Mouse (Mus musculus) lung, embryonic 14.5 days (tissue): ENCODE data around the gene Slc25a13. TPM values are rescaled to one million over a fixed set of nuclear protein-coding genes. Genes with fewer than 3 reads are reported as not detected.

ENCODE experiments used
- ATAC-seq: fragments of 200-750 bp; cut with Nextera tagmentation; 2 replicates; pipeline ENCODE4 v1.8.0; 2017; ENCODE audit warnings: mild to moderate bottlenecking, moderate TSS enrichment, moderate library complexity; ENCODE audit not compliant: insufficient read depth
- DNase-seq: peaks from one replicate; pipeline ENCODE4 v3.0.0-alpha.2; 2015
- H3K27ac ChIP-seq: fragments of 300-500 bp; sonication (generic); 2 replicates; pipeline ENCODE4 v1.5.1; 2014; ENCODE audit warnings: low read depth, mild to moderate bottlenecking, moderate library complexity
- H3K27me3 ChIP-seq: fragments of 300-500 bp; sonication (generic); 2 replicates; pipeline ENCODE4 v1.6.1; 2014; ENCODE audit warnings: low read length, control low read depth; ENCODE audit not compliant: insufficient read depth
- H3K36me3 ChIP-seq: fragments of 300-500 bp; sonication (generic); 2 replicates; pipeline ENCODE4 v1.6.1; 2014; ENCODE audit warnings: control low read depth; ENCODE audit not compliant: insufficient read depth
- H3K4me1 ChIP-seq: fragments of 300-500 bp; sonication (generic); 2 replicates; pipeline ENCODE4 v1.6.1; 2014; ENCODE audit warnings: antibody characterized with exemption, control low read depth; ENCODE audit not compliant: insufficient read depth
- H3K4me2 ChIP-seq: fragments of 300-500 bp; sonication (generic); 2 replicates; pipeline ENCODE4 v1.6.1; 2014; ENCODE audit warnings: mild to moderate bottlenecking
- H3K4me3 ChIP-seq: fragments of 300-500 bp; sonication (generic); 2 replicates; pipeline ENCODE4 v1.5.1; 2014; ENCODE audit warnings: low read depth, low read length
- H3K9ac ChIP-seq: fragments of 300-500 bp; sonication (generic); 2 replicates; pipeline ENCODE4 v1.6.1; 2014
- H3K9me3 ChIP-seq: fragments of 300-500 bp; sonication (generic); 2 replicates; pipeline ENCODE4 v1.6.1; 2016; ENCODE audit warnings: low read depth, low read length, control low read depth
- CTCF ChIP-seq: IDR thresholded peaks from 2 replicates; pipeline ENCODE4 v1.5.1; 2016; ENCODE audit warnings: antibody characterized with exemption, low read depth
- whole genome bisulfite sequencing: fragments of 180-500 bp; shearing (Covaris S2); extraction: QIAGEN DNeasy Blood & Tissue Kit; methylation state at CpG from one replicate; pipeline ENCODE4 v1.1.7; 2014; 5-methylcytosine and 5-hydroxymethylcytosine counted together
- polyA plus RNA-seq: library from polyadenylated mRNA; unstranded; fragments of >200 nt; fragmentation: Nextera tagmentation; extraction: Ambion mirVana; gene quantifications from 2 replicates; pipeline ENCODE4 v1.2.1, GENCODE M21; 2014

Gene Slc25a13
- polyA plus RNA-seq, 1 experiment from 2014 or later, result 33.6 TPM

DNA sequence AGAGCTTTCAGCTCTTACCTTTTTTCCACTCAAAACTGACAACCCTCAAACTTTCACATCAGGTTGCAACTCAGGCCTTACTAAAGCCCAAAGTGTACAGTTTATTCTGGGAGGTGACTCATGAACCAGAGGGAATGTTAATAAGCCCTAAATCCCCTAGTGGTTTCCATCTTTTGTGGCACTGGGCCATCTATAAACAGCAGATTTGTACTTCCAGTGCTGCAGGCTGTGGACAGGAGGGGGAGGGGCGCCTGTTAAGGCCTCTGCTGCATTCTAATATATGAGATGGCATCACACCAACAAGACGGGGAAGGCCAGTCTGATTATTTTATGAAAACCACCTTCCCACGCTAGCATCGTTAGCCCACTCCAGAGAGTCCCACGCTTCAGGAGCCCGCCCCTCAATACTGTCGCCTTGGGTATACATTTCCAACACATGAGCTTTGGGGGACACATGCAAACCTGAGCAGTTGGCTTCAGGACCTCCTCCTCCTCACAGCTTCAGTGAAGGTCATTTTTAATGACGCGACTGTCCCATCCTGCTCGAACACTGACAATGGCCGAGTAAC, 48.3 kb downstream of the Slc25a13 start:
- Histone ChIP-seq H3K36me3 (no peaks in the 10 kb centered on the region), H3K4me3 (no peak overlapping the region), H3K9ac (no peak overlapping the region), H3K9me3 (no peaks in the 10 kb centered on the region), H3K4me2 (no peak overlapping the region), H3K27ac (0 out of 2 replicates have a peak overlapping the region, but pooled peaks have one; percentile 1), H3K27me3 (no peaks in the 10 kb centered on the region), H3K4me1 (no peaks in the 10 kb centered on the region)
- ATAC-seq, result peak; percentile 80
- peak; percentile 21; the same call in 1 of the 2 replicates for TF ChIP-seq CTCF
- 55% methylated on average over 11 of the region's 11 CpGs for WGBS
- peak; percentile 81 for DNase-seq

DNA sequence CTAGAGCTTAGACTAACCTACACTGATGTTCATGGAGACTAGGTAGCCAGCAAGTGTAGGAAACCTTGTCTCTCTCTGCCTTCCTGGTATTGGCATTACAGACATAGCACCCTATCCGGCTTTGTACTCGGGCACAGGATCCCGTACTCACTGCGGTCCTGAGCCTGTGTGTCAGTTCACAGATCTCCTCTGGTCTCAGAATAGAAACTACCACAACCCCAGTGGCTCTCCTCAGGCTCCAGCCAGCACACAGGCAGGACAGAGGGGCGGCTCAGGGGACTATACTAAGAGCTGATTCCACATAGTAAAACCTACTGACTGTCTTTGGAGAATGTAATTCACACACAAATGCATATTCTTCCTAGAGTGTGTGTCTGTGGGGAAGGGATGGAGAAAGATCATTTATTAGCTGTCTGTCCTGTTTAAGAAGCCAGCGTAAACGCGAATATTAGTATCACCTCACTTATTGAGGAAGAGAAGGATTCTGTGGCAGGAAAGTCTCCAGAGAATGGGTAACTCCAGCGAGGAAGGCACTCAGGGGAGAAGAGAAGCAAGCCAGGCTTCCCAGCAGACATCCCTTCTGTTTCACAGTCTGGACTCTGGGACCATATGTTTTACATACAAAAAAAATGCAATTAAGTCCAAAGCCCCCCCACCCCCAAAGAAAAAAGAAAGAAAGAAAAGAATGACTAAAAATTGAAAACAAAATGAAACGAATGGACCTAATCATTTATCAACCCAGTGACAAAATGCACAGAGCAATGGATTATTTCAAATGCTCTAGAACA, 49.4 kb downstream of the Slc25a13 start:
- ATAC-seq, result no peak
- Histone ChIP-seq H3K4me3 (no peak overlapping the region), H3K4me2 (no peak overlapping the region), H3K9ac (no peak overlapping the region), H3K9me3 (no peaks in the 10 kb centered on the region), H3K4me1 (no peaks in the 10 kb centered on the region), H3K36me3 (no peaks in the 10 kb centered on the region), H3K27me3 (no peaks in the 10 kb centered on the region), H3K27ac (no peak overlapping the region)
- no peak for DNase-seq
- TF ChIP-seq CTCF, result no peak
- WGBS, result 86% methylated on average over 10 of the region's 10 CpGs

DNA sequence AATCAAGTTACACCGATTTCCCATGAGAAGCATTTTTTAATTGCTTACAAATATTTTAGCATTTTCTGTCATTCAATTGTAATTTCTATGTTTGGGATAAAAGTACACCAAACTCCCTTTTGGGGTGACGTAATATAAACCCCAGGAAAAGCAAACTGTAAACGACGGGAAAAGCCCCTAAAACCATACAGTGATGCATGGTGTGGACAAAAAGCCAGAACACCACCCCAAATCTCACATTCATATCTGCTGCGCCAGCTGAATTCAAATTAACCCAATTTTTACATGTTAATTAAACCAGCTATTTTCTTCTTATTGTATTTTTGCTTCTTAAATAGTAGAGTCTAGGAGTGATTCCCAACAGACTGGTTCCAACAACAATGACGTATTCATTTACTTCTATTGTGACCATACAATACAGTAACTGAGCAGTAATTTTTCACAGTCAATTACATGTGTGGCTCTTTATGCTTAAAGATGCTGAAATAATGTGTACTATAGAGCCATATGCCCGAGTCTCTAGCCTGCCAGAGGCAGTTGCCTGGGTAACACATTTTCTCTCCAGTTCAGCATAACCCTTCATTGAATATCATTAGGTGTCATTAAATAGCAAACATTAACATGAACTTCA, 53.9 kb downstream of the Slc25a13 start:
- ATAC-seq (no peak), DNase-seq (no peak)
- no peak overlapping the region for H3K4me3 ChIP-seq
- H3K9ac ChIP-seq, result no peak overlapping the region
- H3K4me2 ChIP-seq, result no peak overlapping the region
- 84% methylated on average over 7 of the region's 7 CpGs for WGBS
- no peaks in the 10 kb centered on the region for H3K36me3 ChIP-seq
- no peaks in the 10 kb centered on the region for H3K27me3 ChIP-seq
- H3K4me1 ChIP-seq, result no peaks in the 10 kb centered on the region
- H3K27ac ChIP-seq, result no peak overlapping the region
- H3K9me3 ChIP-seq, result no peaks in the 10 kb centered on the region
- TF ChIP-seq CTCF, result no peak

DNA sequence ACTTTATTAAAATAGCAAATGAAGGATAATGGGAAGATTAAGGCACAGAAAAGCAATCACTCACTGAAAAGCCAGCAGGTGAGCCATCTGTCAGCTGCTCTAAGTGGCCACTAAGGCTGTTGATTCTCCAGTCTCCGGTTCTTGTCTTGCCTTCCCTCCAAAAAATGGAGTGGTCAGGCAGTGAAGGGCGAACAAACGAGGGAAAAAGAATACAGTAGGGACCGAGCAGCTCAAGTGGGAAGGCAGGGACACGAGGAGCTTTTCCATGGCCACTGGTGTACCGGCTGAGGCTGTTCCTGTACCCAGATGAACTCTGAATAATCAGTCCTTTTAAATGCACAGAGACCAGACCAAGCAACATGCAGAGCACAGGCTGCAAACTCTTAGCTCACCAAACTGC, 54.8 kb downstream of the Slc25a13 start:
- Histone ChIP-seq H3K27ac (no peak overlapping the region), H3K36me3 (no peaks in the 10 kb centered on the region), H3K9me3 (no peaks in the 10 kb centered on the region), H3K4me3 (no peak overlapping the region), H3K4me2 (no peak overlapping the region), H3K4me1 (no peaks in the 10 kb centered on the region), H3K9ac (no peak overlapping the region), H3K27me3 (no peaks in the 10 kb centered on the region)
- DNase-seq (no peak), ATAC-seq (no peak)
- no peak for TF ChIP-seq CTCF
- 54% methylated on average over 6 of the region's 6 CpGs for whole genome bisulfite sequencing

DNA sequence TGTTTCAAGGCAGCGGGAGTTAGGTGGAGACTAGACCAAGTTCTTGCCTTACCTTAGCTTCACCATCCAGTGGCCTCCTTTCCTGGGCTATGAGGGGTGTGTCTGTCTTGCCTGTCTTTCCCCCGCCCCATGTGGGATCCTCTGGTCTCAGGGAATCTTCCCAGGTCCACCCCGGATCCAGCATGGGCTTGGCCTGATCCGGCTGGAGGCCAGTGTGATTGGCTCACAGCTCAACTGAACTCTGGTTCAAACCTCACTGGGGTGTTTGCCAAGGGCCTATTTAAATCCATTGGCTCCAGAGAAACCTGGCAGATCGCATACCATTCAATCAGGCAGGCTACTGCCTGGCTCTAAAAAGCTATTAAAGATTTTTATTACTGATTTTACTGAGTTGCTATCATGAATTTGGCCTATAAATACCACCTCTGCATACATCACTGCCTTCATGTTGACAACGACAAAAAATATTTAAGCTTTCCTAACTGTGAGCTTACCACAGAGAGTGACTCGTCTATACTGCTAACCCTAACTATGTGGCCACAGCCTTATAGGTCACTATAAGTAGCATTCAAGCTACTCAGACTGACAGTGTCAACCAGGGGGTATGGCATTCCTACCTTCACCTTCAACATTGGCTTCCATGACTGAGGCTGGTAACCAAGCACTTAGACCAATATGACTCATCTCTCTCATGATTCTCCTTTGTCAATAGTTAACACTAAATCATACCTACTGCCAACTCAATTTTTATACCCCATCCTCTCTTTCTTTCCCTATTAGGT, 56.1 kb downstream of the Slc25a13 start:
- no peak for DNase-seq
- no peak for ATAC-seq
- WGBS, result 77% methylated on average over 7 of the region's 7 CpGs
- no peaks in the 10 kb centered on the region for H3K9me3 ChIP-seq
- no peak for TF ChIP-seq CTCF
- no peak overlapping the region for H3K4me3 ChIP-seq
- no peaks in the 10 kb centered on the region for H3K27me3 ChIP-seq
- no peak overlapping the region for H3K27ac ChIP-seq
- no peak overlapping the region for H3K4me2 ChIP-seq
- no peaks in the 10 kb centered on the region for H3K4me1 ChIP-seq
- H3K36me3 ChIP-seq, result no peaks in the 10 kb centered on the region
- no peak overlapping the region for H3K9ac ChIP-seq

DNA sequence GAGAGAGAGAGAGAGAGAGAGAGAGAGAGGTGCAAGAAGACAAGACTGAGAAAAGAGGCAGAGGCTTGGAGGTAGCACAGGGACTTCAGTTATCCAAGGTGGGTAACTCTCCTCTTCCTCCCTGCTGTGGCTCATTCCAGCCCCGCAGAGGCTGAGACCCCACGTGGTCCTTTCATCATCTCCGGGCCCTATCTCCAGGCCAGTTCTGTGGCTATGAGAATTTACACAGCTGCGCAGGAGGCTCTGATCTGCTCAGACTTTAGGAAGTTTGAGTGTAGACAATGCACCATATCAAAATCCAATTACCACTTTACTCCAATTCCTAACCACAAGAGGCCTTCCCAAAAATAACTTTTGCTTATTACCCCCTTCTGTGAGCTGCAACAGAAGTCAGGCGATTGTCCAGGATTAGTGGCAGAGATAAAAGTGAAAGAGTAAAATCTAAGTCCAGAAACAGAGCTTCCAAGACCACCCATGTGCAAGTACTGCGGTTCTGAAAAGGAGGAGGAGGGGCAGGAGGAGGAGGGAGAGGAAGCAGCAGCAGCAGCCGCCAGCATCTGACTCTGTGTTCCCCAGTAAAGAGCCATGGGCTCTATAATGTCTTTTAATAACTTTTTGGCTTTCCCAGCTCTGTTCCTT, 57.6 kb downstream of the Slc25a13 start:
- Histone ChIP-seq H3K9ac (no peak overlapping the region), H3K4me2 (no peak overlapping the region), H3K27ac (peak overlapping the region; percentile 56), H3K4me3 (no peak overlapping the region), H3K4me1 (no peaks in the 10 kb centered on the region), H3K36me3 (no peaks in the 10 kb centered on the region), H3K9me3 (no peaks in the 10 kb centered on the region), H3K27me3 (no peaks in the 10 kb centered on the region)
- 17% methylated on average over 7 of the region's 7 CpGs for WGBS
- TF ChIP-seq CTCF, result no peak
- DNase-seq (peak; percentile 77), ATAC-seq (peak; percentile 83)
